Mouse (Mus musculus): Measurements from ENCODE around the gene Usp18.
A peak's percentile ranks its signal among the peaks of the same experiment; 100 is the strongest.

Gene Usp18

GRCm38 (mm10) chr6:121224993-121225392, 20.7 kb upstream of the Usp18 start:
- DNase-seq (ENCODE audit: low spot score) = no peak

- no peak for DNase-seq (ENCODE audit: low spot score)
These were observed 19.7 kb upstream of the Usp18 start for GRCm38 (mm10) chr6:121226043-121226442.

- DNase-seq (ENCODE audit: low spot score) = no peak
These were observed 19.0 kb upstream of the Usp18 start for GRCm38 (mm10) chr6:121226744-121227143.

- DNase-seq (ENCODE audit: low spot score) = no peak
These were observed 17.3 kb upstream of the Usp18 start for GRCm38 (mm10) chr6:121228421-121228820.

GRCm38 (mm10) chr6:121232652-121233051, 13.1 kb upstream of the Usp18 start:
- no peak for DNase-seq (ENCODE audit: low spot score)

GRCm38 (mm10) chr6:121236386-121236785, 9.3 kb upstream of the Usp18 start:
- DNase-seq (ENCODE audit: low spot score) = no peak

GRCm38 (mm10) chr6:121238209-121238608, 7.5 kb upstream of the Usp18 start:
- no peak for DNase-seq (ENCODE audit: low spot score)

GRCm38 (mm10) chr6:121241780-121242179, 3.9 kb upstream of the Usp18 start:
- DNase-seq (ENCODE audit: low spot score) = no peak

GRCm38 (mm10) chr6:121243161-121243560, 2.5 kb upstream of the Usp18 start:
- DNase-seq (ENCODE audit: low spot score) = no peak

GRCm38 (mm10) chr6:121246037-121246361, 293 bp downstream of the Usp18 start:
- no peak for DNase-seq (ENCODE audit: low spot score)

GRCm38 (mm10) chr6:121250406-121250805, 4.7 kb downstream of the Usp18 start:
- no peak for DNase-seq (ENCODE audit: low spot score)

- no peak for DNase-seq (ENCODE audit: low spot score)
These were observed 5.5 kb downstream of the Usp18 start for GRCm38 (mm10) chr6:121251256-121251655.

- peak; percentile 58 for DNase-seq (ENCODE audit: low spot score)
These were observed 14.8 kb downstream of the Usp18 start for GRCm38 (mm10) chr6:121260548-121260947.

- DNase-seq (ENCODE audit: low spot score) = no peak
These were observed 15.5 kb downstream of the Usp18 start for GRCm38 (mm10) chr6:121261233-121261632.

GRCm38 (mm10) chr6:121262004-121262403, 16.3 kb downstream of the Usp18 start:
- DNase-seq (ENCODE audit: low spot score) = no peak

GRCm38 (mm10) chr6:121262496-121262895, 16.8 kb downstream of the Usp18 start:
- DNase-seq (ENCODE audit: low spot score) = no peak

GRCm38 (mm10) chr6:121270156-121270555, 24.4 kb downstream of the Usp18 start:
- no peak for DNase-seq (ENCODE audit: low spot score)

- no peak for DNase-seq (ENCODE audit: low spot score)
These were observed 26.0 kb downstream of the Usp18 start for GRCm38 (mm10) chr6:121271707-121272074.

GRCm38 (mm10) chr6:121272075-121272800, 26.5 kb downstream of the Usp18 start:
- DNase-seq (ENCODE audit: low spot score) = peak; percentile 63

GRCm38 (mm10) chr6:121274356-121274755, 28.6 kb downstream of the Usp18 start:
- DNase-seq (ENCODE audit: low spot score) = no peak

- DNase-seq (ENCODE audit: low spot score) = no peak
These were observed 38.4 kb downstream of the Usp18 start for GRCm38 (mm10) chr6:121284132-121284531.

GRCm38 (mm10) chr6:121299317-121299716, 53.6 kb downstream of the Usp18 start:
- DNase-seq (ENCODE audit: low spot score) = no peak

GRCm38 (mm10) chr6:121299954-121300353, 54.2 kb downstream of the Usp18 start, which contains the start of gene Slc6a13:
Gene Slc6a13 (plus strand): TSS chr6:121300227.
- DNase-seq (ENCODE audit: low spot score) = peak; percentile 22

GRCm38 (mm10) chr6:121300504-121300903, 54.8 kb downstream of the Usp18 start:
- no peak for DNase-seq (ENCODE audit: low spot score)
